Mouse (Mus musculus) thymus, adult 2 months (tissue): Measurements from ENCODE around the gene Svop. TPM values are rescaled to one million over a fixed set of nuclear protein-coding genes. Genes with fewer than 3 reads are reported as not detected.

Experiments used
- DNase-seq: peaks from one replicate; pipeline ENCODE4 v3.0.0; 2021
- H3K27ac ChIP-seq: fragments of 200-500 bp; 2 replicates; pipeline ENCODE4 v1.5.1; 2012; ENCODE audit warnings: low read length, control low read depth; ENCODE audit not compliant: control insufficient read depth, insufficient read depth
- H3K27me3 ChIP-seq: fragments of 200-500 bp; 2 replicates; pipeline ENCODE4 v1.6.1; 2012; ENCODE audit warnings: mild to moderate bottlenecking, low read length, moderate library complexity, mixed read lengths; ENCODE audit not compliant: control insufficient read depth, insufficient read depth
- H3K36me3 ChIP-seq: fragments of 200-500 bp; 2 replicates; pipeline ENCODE4 v1.6.1; 2012; ENCODE audit warnings: mild to moderate bottlenecking, low read length, moderate library complexity; ENCODE audit not compliant: control insufficient read depth, insufficient read depth
- H3K4me1 ChIP-seq: fragments of 200-500 bp; replicated peaks from 2 replicates; pipeline ENCODE4 v1.6.1; 2012; ENCODE audit warnings: low read length; ENCODE audit not compliant: control insufficient read depth, insufficient read depth
- H3K4me3 ChIP-seq: fragments of 200-500 bp; 2 replicates; pipeline ENCODE4 v1.5.1; 2012; ENCODE audit warnings: mild to moderate bottlenecking, low read length, control low read depth, moderate library complexity; ENCODE audit not compliant: control insufficient read depth, insufficient read depth
- CTCF ChIP-seq: fragments of 200-500 bp; IDR thresholded peaks from 2 replicates; pipeline ENCODE4 v1.5.1; 2012; ENCODE audit warnings: mild to moderate bottlenecking, control low read depth, low read length, moderate library complexity, borderline replicate concordance; ENCODE audit not compliant: control insufficient read depth, poor library complexity, insufficient read depth; ENCODE audit errors: extremely low read depth
- POLR2A ChIP-seq: fragments of 200-500 bp; IDR thresholded peaks from 2 replicates; pipeline ENCODE4 v1.6.1; 2012; ENCODE audit warnings: mild to moderate bottlenecking, low read length, control low read depth, moderate library complexity; ENCODE audit not compliant: control insufficient read depth, poor library complexity, insufficient read depth; ENCODE audit errors: extremely low read depth
- WGBS: fragments of 180-500 bp; shearing (Covaris S2); methylation state at CpG from one replicate; pipeline ENCODE4 v1.1.7; 2018; 5-methylcytosine and 5-hydroxymethylcytosine counted together
- polyA plus RNA-seq: library from polyadenylated mRNA; depleted of rRNA; stranded (reverse); fragments of >200 nt; gene quantifications from 2 replicates; pipeline ENCODE4 v1.2.3, GENCODE M21; 2012

The Svop gene
- polyA plus RNA-seq, 1 experiment, result 0.05 TPM

DNA sequence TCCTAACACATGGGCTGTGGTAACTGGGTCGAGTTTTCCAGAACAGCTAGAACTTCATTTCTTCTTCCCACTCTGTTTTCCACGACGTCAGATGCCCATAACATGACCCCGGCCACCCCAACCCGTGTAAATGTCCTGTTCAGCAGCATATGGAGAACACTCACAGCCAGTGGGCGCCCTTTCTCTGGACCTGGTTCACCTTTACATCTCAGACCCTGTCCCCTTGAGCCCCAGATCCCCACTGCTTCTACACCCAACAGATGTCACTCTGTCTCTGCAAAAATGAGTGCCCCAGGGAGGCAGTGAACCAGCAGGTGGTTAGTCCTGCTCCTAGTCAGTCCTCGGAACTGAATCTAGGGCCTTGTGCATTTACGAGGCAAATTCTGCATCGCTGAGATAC lies 23.4 kb downstream of the Svop start:
- no peak for TF ChIP-seq CTCF
- TF ChIP-seq POLR2A, result no peak
- 73% methylated on average over 9 of the region's 9 CpGs for WGBS
- no peaks in the 10 kb centered on the region for H3K4me1 ChIP-seq
- no peak for DNase-seq
- no peak overlapping the region for H3K27ac ChIP-seq
- no peak overlapping the region for H3K4me3 ChIP-seq
- H3K27me3 ChIP-seq, result no peaks in the 10 kb centered on the region
- H3K36me3 ChIP-seq, result no peaks in the 10 kb centered on the region

- H3K27ac ChIP-seq, result no peak overlapping the region
- DNase-seq, result no peak
- 86% methylated on average over 9 of the region's 9 CpGs for WGBS
- H3K4me3 ChIP-seq, result no peak overlapping the region
- no peaks in the 10 kb centered on the region for H3K36me3 ChIP-seq
- H3K4me1 ChIP-seq, result no peaks in the 10 kb centered on the region
- no peaks in the 10 kb centered on the region for H3K27me3 ChIP-seq
- TF ChIP-seq CTCF, result no peak
Measured at GRCm38 (mm10) chr5:114067543-114067942, 23.8 kb downstream of the Svop start.

GRCm38 (mm10) chr5:114066601-114067000 lies 24.8 kb downstream of the Svop start:
- 63% methylated on average over 6 of the region's 6 CpGs for WGBS
- Histone ChIP-seq H3K4me1 (0 out of 2 replicates have a peak, but pooled peaks cover under 1% of the 10 kb centered on the region), H3K27me3 (no peaks in the 10 kb centered on the region), H3K36me3 (no peaks in the 10 kb centered on the region), H3K4me3 (no peak overlapping the region), H3K27ac (no peak overlapping the region)
- TF ChIP-seq CTCF (no peak), POLR2A (no peak)
- DNase-seq, result no peak

DNA sequence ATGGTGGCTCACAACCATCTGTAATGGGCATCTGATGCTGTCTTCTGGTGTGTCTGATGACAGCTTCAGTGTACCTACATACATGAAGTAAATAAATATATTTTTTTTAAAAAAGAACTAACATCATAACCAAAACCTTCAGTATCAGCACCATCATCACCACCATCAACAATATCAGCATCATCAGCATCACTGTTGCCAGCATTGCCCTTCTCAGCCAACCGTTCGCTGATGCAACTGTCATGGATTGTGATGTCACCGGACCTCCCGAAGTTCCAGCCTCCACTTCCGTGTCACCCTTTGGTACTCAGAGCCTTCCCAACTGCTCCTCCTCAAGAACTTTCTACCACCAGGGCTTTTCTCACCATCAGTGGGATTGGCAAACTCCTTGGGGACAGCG lies 26.2 kb downstream of the Svop start, which contains the start of gene Usp30:
Usp30 (plus strand) TSS at position 301 of the 400 bp plus-strand sequence.
- no peak for DNase-seq
- TF ChIP-seq CTCF, result no peak
- no peak for TF ChIP-seq POLR2A
- Histone ChIP-seq H3K27ac (no peak within 1 kb of the TSS), H3K36me3 (no peaks in the 10 kb centered on the region), H3K4me1 (0 out of 2 replicates have a peak, but pooled peaks cover 2% of the 10 kb centered on the region), H3K27me3 (no peaks in the 10 kb centered on the region), H3K4me3 (no peak within 1 kb of the TSS)
- WGBS, result 94% methylated on average over 6 of the region's 6 CpGs

- DNase-seq, result no peak
- Histone ChIP-seq H3K27me3 (no peaks in the 10 kb centered on the region), H3K36me3 (no peaks in the 10 kb centered on the region), H3K4me1 (0 out of 2 replicates have a peak, but pooled peaks cover 2% of the 10 kb centered on the region), H3K4me3 (no peak overlapping the region), H3K27ac (no peak overlapping the region)
- TF ChIP-seq CTCF (no peak), POLR2A (no peak)
- WGBS, result 86% methylated on average over 4 of the region's 4 CpGs
Measured at GRCm38 (mm10) chr5:114063958-114064357, 27.4 kb downstream of the Svop start.

DNA sequence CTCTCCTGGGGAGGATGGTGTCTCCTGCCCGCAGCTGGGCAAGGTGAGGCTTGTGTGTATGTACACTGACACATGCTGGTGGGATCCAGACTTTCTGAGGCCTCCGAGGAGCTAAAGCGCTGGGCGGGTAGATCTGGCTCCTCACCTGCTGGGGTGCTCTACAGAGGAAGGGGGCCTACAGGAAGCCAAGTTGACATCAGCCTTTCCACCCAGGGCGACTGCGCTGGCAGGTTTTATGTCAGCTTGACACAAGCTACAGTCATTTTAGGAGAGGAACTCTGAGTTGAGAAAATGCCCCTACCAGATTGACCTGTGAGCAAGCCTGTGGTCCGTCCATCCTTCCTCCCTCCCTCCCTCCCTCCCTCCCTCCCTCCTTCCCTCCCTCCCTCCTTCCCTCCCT lies 29.7 kb downstream of the Svop start:
- Histone ChIP-seq H3K36me3 (no peaks in the 10 kb centered on the region), H3K4me1 (0 out of 2 replicates have a peak, but pooled peaks cover 2% of the 10 kb centered on the region), H3K27me3 (no peaks in the 10 kb centered on the region), H3K4me3 (no peak overlapping the region), H3K27ac (no peak overlapping the region)
- no peak for DNase-seq
- 10% methylated on average over 7 of the region's 7 CpGs for WGBS
- TF ChIP-seq POLR2A, result no peak
- TF ChIP-seq CTCF, result no peak

- Histone ChIP-seq H3K27ac (no peak overlapping the region), H3K27me3 (no peaks in the 10 kb centered on the region), H3K4me1 (0 out of 2 replicates have a peak, but pooled peaks cover 2% of the 10 kb centered on the region), H3K36me3 (no peaks in the 10 kb centered on the region), H3K4me3 (no peak overlapping the region)
- TF ChIP-seq CTCF (no peak), POLR2A (no peak)
- WGBS, result 88% methylated on average over 9 of the region's 9 CpGs
- no peak for DNase-seq
Measured at GRCm38 (mm10) chr5:114057129-114057731, 34.1 kb downstream of the Svop start.
